Mouse (Mus musculus) olfactory bulb, adult 2 months (tissue): ENCODE measurements around the gene Ctf2. TPM values are rescaled to one million over a fixed set of nuclear protein-coding genes. Genes with fewer than 3 reads are reported as not detected.

ENCODE experiments used
- H3K27ac ChIP-seq: fragments of 200-500 bp; 2 replicates; pipeline ENCODE4 v1.5.1; 2012; ENCODE audit warnings: low read depth, low read length; ENCODE audit not compliant: insufficient read depth
- H3K4me1 ChIP-seq: fragments of 200-500 bp; 2 replicates; pipeline ENCODE4 v1.6.1; 2012; ENCODE audit warnings: low read length; ENCODE audit not compliant: control insufficient read depth, insufficient read depth
- H3K4me3 ChIP-seq: fragments of 200-500 bp; 2 replicates; pipeline ENCODE4 v1.5.1; 2012; ENCODE audit warnings: mild to moderate bottlenecking, low read depth, low read length, moderate library complexity; ENCODE audit not compliant: insufficient read depth
- CTCF ChIP-seq: fragments of 200-500 bp; IDR thresholded peaks from 2 replicates; pipeline ENCODE4 v1.5.1; 2012; ENCODE audit warnings: low read depth, mild to moderate bottlenecking, low read length, moderate library complexity; ENCODE audit not compliant: insufficient read depth
- POLR2A ChIP-seq: fragments of 200-500 bp; IDR thresholded peaks from 2 replicates; pipeline ENCODE4 v1.6.1; 2012; ENCODE audit warnings: mild to moderate bottlenecking, low read depth, low read length, moderate library complexity; ENCODE audit not compliant: insufficient read depth
- WGBS: fragments of 180-500 bp; shearing (Covaris S2); methylation state at CpG from one replicate; pipeline ENCODE4 v1.1.7; 2018; 5-methylcytosine and 5-hydroxymethylcytosine counted together
- polyA plus RNA-seq: library from polyadenylated mRNA; stranded (reverse); fragments of >200 nt; gene quantifications from 2 replicates; pipeline ENCODE4 v1.2.4, GENCODE M21; 2012; ENCODE audit warnings: low replicate concordance; ENCODE audit not compliant: missing spikeins, insufficient read depth, insufficient read length

Ctf2 gene
- polyA plus RNA-seq, 1 experiment: not detected

DNA sequence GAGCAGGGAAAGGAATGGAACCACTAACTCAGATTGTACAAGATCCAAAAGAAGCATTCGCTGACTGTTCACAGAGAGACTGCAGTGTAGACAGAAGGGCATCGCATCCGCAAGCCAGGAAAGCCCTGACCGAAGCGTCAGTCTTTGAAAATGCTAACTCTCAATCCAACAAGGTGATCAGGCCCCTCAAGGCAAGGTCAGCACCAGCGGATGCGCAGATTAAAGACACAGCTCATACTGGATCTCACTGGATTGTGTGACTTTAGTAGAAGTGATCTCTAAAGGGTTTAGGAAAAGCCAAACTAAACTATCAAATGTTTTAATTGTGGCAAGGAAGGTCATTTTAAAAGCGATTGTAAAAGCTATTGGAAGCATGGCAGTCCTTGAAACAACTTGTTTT is 38.7 kb downstream of the Ctf2 start:
- no peak for TF ChIP-seq POLR2A
- TF ChIP-seq CTCF: no peak
- H3K4me3 ChIP-seq: no peak overlapping the region
- H3K27ac ChIP-seq: no peak overlapping the region
- peaks cover 10% of the 10 kb centered on the region for H3K4me1 ChIP-seq
- 96% methylated on average over 8 of the region's 8 CpGs for WGBS

DNA sequence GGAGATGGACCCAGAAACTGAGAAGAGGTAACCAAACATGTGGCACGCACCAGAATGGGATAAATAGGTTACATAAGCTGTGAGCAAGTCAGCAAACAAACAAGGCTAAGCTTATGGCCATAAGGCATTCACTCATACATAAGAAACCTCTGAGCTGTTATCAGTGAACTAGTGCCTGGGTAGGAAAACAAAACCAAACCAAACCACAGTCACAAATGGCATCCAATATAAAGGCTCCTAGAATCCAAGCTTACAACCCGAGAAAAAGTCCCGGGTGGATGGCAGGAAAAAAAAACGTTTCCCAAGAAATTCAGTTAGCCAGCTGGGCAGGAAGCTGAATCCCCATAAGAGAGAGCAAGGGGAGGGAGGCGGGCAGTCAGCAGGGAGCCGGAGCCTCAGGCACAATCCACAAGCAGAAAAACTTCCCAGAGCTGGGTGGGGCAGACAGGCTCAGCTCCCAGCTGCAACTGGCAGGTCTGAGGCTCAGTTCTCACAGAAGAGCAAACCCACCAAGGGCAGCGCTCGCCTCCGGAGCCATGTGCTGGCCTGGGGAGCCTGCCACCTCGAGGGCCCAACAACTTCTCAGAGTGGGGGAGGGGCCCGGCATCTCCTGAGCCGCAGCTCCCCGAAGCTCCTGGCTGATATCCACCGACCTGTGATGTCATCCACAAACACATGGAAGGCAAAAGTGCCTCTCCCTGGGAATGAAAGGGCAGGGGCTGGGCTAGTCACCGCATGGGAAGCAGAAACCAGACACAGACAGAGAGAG is 40.6 kb downstream of the Ctf2 start:
- WGBS: 5% methylated on average over 15 of the region's 15 CpGs
- peak overlapping the region; percentile 24; the same call in 1 of the 2 replicates for H3K4me3 ChIP-seq
- TF ChIP-seq POLR2A (no peak), CTCF (no peak)

DNA sequence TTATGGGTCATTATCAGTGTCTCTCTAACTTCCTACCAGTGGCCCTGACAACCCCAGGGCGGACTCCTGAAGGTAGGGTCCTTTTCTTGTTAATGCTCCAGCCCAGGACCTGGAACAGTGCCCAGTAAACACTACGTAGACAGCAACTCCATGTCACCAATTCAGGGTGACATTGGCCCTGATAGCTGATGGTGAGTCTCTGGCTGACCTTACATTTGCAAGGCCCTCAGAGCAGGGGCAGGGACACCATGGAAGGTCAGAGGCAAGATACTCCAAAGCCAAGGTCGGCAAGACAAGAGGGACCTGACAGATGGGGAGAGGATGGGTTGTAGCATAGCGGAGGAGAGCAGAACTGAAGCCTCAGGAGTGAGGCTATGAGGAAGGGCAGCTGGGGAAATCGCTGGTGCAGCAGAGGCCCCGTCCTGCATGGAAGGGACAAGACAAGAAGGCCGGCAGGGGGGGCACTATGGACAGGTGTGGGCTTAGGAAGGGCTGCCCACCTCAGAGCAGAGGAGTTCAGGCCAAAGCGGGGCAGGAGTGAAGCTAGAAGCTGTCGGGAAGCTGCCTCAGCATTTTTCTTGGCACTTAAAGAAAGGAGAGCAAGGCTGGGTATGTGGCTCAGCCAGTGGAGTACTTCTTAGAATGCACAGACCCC is 42.2 kb downstream of the Ctf2 start:
- TF ChIP-seq POLR2A (no peak), CTCF (no peak)
- peaks cover 12% of the 10 kb centered on the region for H3K4me1 ChIP-seq
- no peak overlapping the region for H3K27ac ChIP-seq
- H3K4me3 ChIP-seq: no peak overlapping the region
- 74% methylated on average over 9 of the region's 9 CpGs for WGBS

More for the DNA sequence above, 40.6 kb downstream of the Ctf2 start:
- Histone ChIP-seq H3K4me1 (peaks cover 10% of the 10 kb centered on the region), H3K27ac (0 out of 2 replicates have a peak overlapping the region, but pooled peaks have one; percentile 16)

DNA sequence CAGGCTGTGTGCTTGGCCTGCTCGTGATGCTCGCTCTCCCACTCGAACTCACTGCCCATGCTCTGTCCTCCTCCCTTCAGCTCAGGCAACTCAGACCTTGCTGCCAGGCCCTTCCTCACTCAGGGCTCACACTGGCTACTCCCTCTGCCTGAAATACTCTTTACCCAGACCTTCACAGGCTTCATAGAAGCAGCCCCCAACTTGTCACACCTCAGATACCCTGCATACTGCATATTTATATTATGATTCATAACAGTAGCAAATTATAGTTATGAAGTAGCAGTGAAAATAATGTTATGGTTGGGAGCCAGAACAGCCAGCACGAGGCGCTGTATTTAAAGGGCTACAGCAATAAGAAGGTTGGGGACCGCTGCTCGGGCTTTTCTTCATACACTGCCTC is 43.0 kb downstream of the Ctf2 start:
- H3K4me3 ChIP-seq: no peak overlapping the region
- H3K27ac ChIP-seq: no peak overlapping the region
- 86% methylated on average over 7 of the region's 7 CpGs for WGBS
- TF ChIP-seq CTCF (no peak), POLR2A (no peak)
- peaks cover 12% of the 10 kb centered on the region for H3K4me1 ChIP-seq

DNA sequence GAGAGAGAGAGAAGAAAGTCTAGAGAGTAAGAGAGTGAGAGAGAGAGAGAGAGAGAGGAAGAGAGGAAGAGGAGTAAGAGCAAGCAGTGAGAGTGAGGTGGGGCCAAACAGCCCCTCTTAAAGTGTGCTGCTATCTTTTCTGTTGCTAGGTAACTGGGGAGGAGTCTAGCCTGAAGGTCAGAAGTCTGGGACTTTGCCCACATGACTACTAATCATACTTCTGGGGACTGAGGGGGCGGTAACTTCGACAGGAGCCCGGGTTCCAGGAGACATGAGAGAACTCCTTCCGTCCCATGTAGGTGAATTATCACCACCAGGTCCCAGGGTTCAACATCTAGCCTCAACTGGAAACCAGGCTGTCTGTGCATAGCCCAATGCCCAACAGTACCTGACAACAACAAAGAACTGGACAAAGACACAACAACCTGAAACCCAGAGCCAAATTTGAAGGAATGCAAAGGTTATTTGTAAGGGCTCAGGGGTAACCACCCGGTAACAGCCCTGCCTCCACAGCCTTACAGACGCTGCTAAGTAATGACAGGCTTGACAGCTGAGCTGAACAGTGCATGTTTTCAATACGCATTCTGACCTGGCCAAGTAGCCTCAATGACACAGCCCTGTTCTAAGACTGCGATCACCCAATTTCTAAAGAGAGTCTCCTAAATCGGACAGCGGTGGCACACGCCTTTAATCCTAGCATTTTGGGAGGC is 45.1 kb downstream of the Ctf2 start:
- TF ChIP-seq CTCF (no peak), POLR2A (no peak)
- Histone ChIP-seq H3K4me1 (peaks cover 12% of the 10 kb centered on the region), H3K27ac (no peak overlapping the region), H3K4me3 (no peak overlapping the region)
- 87% methylated on average over 11 of the region's 11 CpGs for WGBS

DNA sequence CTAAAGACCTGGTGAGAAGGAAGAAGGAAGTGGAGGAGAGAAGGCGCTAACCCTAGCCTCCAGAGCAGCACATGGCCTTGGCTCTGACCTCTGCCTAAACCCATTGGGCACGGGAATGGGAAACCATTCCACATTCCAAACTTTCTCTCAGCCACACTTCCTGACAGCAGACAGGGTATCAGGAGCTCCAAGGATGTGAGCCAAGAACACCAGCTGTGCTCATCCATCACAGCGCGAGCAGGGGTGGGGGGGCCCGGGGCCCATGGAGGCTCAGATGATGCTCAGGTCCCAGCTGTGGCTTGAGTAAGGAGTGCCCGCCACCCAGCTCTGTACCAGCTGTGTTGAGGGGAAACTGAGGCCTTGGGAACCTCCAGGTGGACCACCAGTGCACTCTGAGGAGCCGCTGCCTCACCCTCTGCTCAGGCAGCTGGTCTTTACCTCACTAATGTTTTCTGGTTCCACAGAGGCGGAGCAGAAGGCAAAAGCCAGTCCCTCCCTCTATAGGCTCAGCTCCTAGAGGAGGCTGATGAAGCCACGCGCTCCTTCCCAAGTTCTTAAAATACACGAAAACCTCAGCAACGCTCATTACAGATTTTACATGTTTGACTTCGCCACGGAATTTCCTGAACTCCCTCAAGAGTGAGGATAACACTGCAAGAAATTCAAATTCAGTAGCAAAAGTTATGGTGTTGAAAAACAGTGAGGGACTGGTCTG is 46.5 kb downstream of the Ctf2 start:
- WGBS: 50% methylated on average over 14 of the region's 14 CpGs
- Histone ChIP-seq H3K4me1 (peaks cover 7% of the 10 kb centered on the region), H3K27ac (no peak overlapping the region), H3K4me3 (no peak overlapping the region)
- TF ChIP-seq POLR2A: no peak
- no peak for TF ChIP-seq CTCF

DNA sequence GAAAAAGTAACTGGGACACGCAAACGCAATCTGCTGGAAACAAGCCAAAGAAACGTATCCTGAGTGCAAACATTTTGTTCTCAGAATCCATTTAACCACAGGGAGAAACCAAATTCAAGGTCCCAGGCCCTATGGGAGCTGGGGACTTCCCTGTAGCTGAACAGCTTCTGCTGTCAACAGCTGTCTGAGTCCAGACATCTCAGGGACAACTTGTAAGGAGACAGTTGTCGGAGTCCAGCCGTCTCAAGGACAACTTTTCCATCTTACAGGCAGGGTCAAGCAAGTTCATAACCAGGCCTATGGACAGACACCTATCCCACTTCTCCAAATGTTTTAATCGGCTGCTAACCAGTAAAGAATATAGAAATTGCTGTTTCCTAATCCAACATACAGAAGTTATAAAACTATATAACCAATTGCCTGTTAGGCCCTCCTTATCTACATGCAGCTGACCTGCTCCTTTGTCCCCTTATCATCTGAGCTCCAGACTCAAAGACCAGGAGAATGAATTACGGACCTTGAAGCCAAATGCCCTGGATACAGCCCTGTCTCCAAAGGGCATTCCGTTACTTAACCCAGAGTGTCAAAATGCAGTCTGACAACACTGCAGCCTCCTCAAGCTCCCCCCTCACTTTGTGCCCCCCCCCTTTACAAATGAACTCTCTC is 49.9 kb downstream of the Ctf2 start:
- no peak overlapping the region for H3K27ac ChIP-seq
- peaks cover 5% of the 10 kb centered on the region for H3K4me1 ChIP-seq
- H3K4me3 ChIP-seq: no peak overlapping the region
- WGBS: 82% methylated on average over 8 of the region's 8 CpGs
- TF ChIP-seq POLR2A (no peak), CTCF (no peak)

DNA sequence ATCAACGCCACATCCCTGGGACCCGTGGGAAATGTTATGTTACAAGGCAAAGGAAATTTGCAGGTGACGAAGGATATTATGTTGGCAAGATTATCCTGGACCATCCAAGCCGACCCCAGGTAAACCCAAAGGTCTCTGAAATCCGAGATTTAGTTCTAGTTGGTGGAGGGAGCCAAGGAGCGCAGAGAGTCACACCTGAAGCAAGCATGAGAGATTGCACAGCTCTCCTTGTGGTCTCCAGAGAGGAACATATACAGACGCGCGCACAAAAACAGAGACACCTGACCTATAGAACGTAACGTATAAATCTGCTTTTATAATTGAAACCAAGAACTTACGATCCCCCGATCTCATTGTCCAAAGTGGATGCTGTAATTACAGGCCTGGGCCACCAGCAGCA is 51.4 kb downstream of the Ctf2 start:
- WGBS: 86% methylated on average over 13 of the region's 13 CpGs
- TF ChIP-seq POLR2A: no peak
- no peak for TF ChIP-seq CTCF
- Histone ChIP-seq H3K4me1 (peaks cover 4% of the 10 kb centered on the region), H3K27ac (no peak overlapping the region), H3K4me3 (no peak overlapping the region)
